Mouse (Mus musculus): ENCODE data around the gene Olfr434. TPM values are rescaled to one million over a fixed set of nuclear protein-coding genes. Genes with fewer than 3 reads are reported as not detected.

Gene Olfr434
- not detected for polyA plus RNA-seq (2014; fragmentation: Illumina TruSeq; extraction: RNeasy Lipid Tissue Mini Kit (QIAGEN cat#74804); ENCODE audit: low read depth, low replicate concordance)

GRCm38 (mm10) chr6:43212873-43213272 lies at the start of gene Olfr434:
Olfr434 (plus strand) TSS chr6:43213021.

GRCm38 (mm10) chr6:43171840-43172239 lies 41.0 kb upstream of the Olfr434 start, which contains the start of gene Olfr13:
Olfr13 (plus strand) TSS chr6:43172140.

GRCm38 (mm10) chr6:43196781-43197180 lies 16.0 kb upstream of the Olfr434 start, which contains the start of gene Olfr435:
Olfr435 (plus strand) TSS chr6:43197146.

GRCm38 (mm10) chr6:43231255-43231654 lies 18.4 kb downstream of the Olfr434 start, which contains the start of gene Olfr47:
Olfr47 (plus strand) TSS chr6:43231529.

GRCm38 (mm10) chr6:43265363-43266041 lies 52.7 kb downstream of the Olfr434 start, which contains the start of gene Arhgef5:
Arhgef5 (plus strand) TSS chr6:43265582.

Other genes starting within 250 kb of the Olfr434 start
- gene Olfr441, start 106.7 kb upstream of the Olfr434 start, polyA plus RNA-seq (2014; fragmentation: Illumina TruSeq; extraction: RNeasy Lipid Tissue Mini Kit (QIAGEN cat#74804); ENCODE audit: low read depth, low replicate concordance), result not detected
- gene Olfr237-ps1, start 66.5 kb upstream of the Olfr434 start, polyA plus RNA-seq (2014; fragmentation: Illumina TruSeq; extraction: RNeasy Lipid Tissue Mini Kit (QIAGEN cat#74804); ENCODE audit: low read depth, low replicate concordance), result not detected
- not detected for gene Olfr437, start 49.7 kb upstream of the Olfr434 start, polyA plus RNA-seq (2014; fragmentation: Illumina TruSeq; extraction: RNeasy Lipid Tissue Mini Kit (QIAGEN cat#74804); ENCODE audit: low read depth, low replicate concordance)
- gene Olfr13, start 40.9 kb upstream of the Olfr434 start, polyA plus RNA-seq (2014; fragmentation: Illumina TruSeq; extraction: RNeasy Lipid Tissue Mini Kit (QIAGEN cat#74804); ENCODE audit: low read depth, low replicate concordance), result not detected
- gene Olfr435, start 15.9 kb upstream of the Olfr434 start, polyA plus RNA-seq (2014; fragmentation: Illumina TruSeq; extraction: RNeasy Lipid Tissue Mini Kit (QIAGEN cat#74804); ENCODE audit: low read depth, low replicate concordance), result not detected
- gene Olfr47, start 18.5 kb downstream of the Olfr434 start, polyA plus RNA-seq (2014; fragmentation: Illumina TruSeq; extraction: RNeasy Lipid Tissue Mini Kit (QIAGEN cat#74804); ENCODE audit: low read depth, low replicate concordance), result not detected
- gene Arhgef5, start 52.6 kb downstream of the Olfr434 start, polyA plus RNA-seq (2014; fragmentation: Illumina TruSeq; extraction: RNeasy Lipid Tissue Mini Kit (QIAGEN cat#74804); ENCODE audit: low read depth, low replicate concordance), result 99.6 TPM
- not detected for gene Nobox, start 96.5 kb downstream of the Olfr434 start, polyA plus RNA-seq (2014; fragmentation: Illumina TruSeq; extraction: RNeasy Lipid Tissue Mini Kit (QIAGEN cat#74804); ENCODE audit: low read depth, low replicate concordance)